ENCODE assay signal across 18 mouse cellular contexts in genomic region chr8:126599297-126599696, GRCm38 (mm10).
"Had no signal": no experiment of that assay in that cellular context is flagged by ENCODE, and none has a peak within 500 bp of the region (broad histone marks: within the 10 kb centered on the region; RNA-seq: fewer than 3 reads in every experiment).

No protein-coding gene starts in this region.

- H3K9me3 ChIP-seq: midbrain, embryonic 10.5 days; midbrain, embryonic 12.5 days; neural tube, embryonic 13.5 days; neural tube, embryonic 15.5 days had no signal

- H3K36me3 ChIP-seq: midbrain, embryonic 10.5 days; midbrain, embryonic 12.5 days; neural tube, embryonic 13.5 days; neural tube, embryonic 15.5 days had no signal

- H3K4me2 ChIP-seq: lung, embryonic 14.5 days; midbrain, embryonic 12.5 days; neural tube, embryonic 13.5 days; neural tube, embryonic 15.5 days had no signal

- H3K27ac ChIP-seq: midbrain, embryonic 10.5 days; midbrain, embryonic 12.5 days; neural tube, embryonic 13.5 days; neural tube, embryonic 15.5 days had no signal

- H3K4me3 ChIP-seq: midbrain, embryonic 10.5 days; midbrain, embryonic 12.5 days; myocyte; neural tube, embryonic 13.5 days; neural tube, embryonic 15.5 days had no signal

- H3K9ac ChIP-seq: lung, embryonic 14.5 days; midbrain, embryonic 12.5 days; neural tube, embryonic 13.5 days; neural tube, embryonic 15.5 days had no signal

- DNase-seq: lung, embryonic 14.5 days; lung, postnatal 10 days; lung, postnatal 4 days; midbrain, embryonic 14.5 days; retina, postnatal 1 day; right cerebral cortex, adult 18-20 months; right cerebral cortex, postnatal 25 days; right cerebral cortex, postnatal 4 days; spleen, adult 18-20 months; thymus, adult 18-20 months; thymus, postnatal 14 days; thymus, postnatal 36 days had no signal

- H3K27me3 ChIP-seq: neural tube, embryonic 13.5 days; neural tube, embryonic 15.5 days had no signal

- ATAC-seq: midbrain, embryonic 16.5 days had no signal
